Mouse (Mus musculus): ENCODE data around the gene Cc2d2a.

Cc2d2a gene

GRCm38 (mm10) chr5:43728375-43729165, 66.4 kb downstream of the Cc2d2a start:
- no peak for DNase-seq (ENCODE audit: low spot score)

DNA sequence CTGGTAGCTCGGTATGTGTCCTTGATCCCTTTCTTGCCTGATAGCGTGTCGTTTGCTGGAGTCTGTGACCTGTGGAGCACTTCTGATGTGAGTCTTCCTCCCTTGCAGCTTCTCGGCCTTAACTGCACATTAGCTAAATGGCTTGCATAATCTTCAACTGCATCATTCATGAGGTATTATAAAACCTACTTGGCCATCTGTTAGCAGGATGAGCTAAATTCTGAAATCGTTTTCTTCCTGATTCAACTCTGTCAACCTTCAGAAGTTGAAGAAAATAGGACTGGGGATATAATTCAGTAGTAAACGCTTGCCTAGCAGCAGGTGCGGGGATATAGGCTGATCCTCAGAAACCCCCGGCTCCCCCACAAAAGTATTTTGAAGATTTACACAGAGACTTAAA, 70.2 kb downstream of the Cc2d2a start:
- no peak for DNase-seq (ENCODE audit: low spot score)

DNA sequence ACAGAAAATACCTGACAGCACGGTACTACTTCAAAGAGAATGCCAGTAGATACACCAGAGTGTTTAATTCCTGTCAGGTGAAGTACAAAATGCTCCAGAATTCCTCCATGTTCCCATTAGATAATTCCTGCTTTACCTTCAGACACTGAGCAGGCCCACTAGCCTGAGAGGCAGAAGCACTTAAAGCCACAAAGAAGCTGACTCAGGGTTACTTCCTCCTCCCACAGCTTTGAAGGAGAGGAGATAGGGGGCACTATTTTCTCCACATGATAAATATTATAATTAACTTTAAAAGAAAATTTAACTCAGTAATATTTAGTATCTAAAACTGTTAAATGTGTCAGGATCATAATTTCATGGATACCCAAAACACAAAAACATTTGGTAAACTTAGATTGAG, 82.0 kb downstream of the Cc2d2a start:
- no peak for DNase-seq (ENCODE audit: low spot score)

- DNase-seq (ENCODE audit: low spot score), result peak; percentile 55
Measured at GRCm38 (mm10) chr5:43745156-43745555, 83.0 kb downstream of the Cc2d2a start.

GRCm38 (mm10) chr5:43748039-43748438, 85.9 kb downstream of the Cc2d2a start:
- DNase-seq (ENCODE audit: low spot score), result no peak

GRCm38 (mm10) chr5:43749092-43749491, 86.9 kb downstream of the Cc2d2a start:
- peak; percentile 9 for DNase-seq (ENCODE audit: low spot score)

DNA sequence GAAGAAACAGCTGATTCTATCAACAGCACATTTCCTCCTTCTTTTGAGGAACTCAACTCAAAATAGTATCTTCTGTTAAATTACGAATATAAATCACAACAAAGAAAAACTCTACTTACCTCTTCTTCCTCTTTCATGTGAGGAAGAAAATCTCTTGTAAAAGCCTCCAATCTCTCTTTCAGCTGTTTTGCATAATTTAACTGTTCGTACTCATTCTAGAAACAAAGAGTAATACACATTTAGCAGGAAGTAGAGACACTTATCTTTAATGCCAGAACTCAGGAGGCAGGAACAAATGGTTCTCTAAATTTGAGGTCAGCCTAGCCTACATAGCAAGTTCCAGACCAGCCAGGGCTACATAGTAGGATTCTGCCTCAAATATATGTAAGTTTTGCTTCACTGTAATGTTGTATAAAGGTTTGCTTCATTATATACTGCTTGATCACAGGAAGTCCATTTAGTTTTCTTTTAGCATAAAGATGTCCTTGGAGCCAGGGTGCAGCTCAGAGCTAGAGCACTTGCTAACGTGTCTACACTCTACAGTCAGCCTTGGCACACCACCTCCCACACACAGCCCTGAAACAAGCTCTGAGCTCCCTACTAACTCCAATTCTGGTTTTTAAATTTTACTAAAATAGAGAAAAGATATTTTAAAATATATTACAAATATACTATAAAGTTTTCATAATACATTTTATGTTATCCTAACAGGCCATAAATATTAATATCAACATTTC, 108.6 kb downstream of the Cc2d2a start:
- no peak for DNase-seq (ENCODE audit: low spot score)

- no peak for DNase-seq (ENCODE audit: low spot score)
Measured at GRCm38 (mm10) chr5:43771555-43771954, 109.4 kb downstream of the Cc2d2a start.

GRCm38 (mm10) chr5:43776407-43776806, 114.3 kb downstream of the Cc2d2a start:
- DNase-seq (ENCODE audit: low spot score), result no peak

- DNase-seq (ENCODE audit: low spot score), result no peak
Measured at GRCm38 (mm10) chr5:43776993-43777392, 114.8 kb downstream of the Cc2d2a start.

DNA sequence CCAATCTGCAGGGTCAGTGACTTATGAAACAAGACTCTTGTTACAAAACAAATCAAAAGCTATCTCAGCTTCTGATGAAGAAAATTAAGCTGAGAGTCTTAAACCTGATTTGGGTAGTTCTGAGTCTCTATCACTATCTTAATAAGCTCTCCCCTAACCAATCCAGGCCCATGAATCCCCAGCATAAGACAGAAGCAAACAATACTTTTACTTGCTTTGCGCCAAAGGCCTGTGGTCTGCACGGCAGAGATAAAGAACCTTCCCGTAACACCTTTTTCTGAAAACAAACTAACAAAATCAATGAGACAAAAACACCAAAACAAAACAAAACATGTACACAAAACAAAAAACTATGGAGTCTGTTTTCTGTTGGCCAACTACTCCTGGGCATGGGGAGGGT, 116.4 kb downstream of the Cc2d2a start:
- DNase-seq (ENCODE audit: low spot score), result no peak

DNA sequence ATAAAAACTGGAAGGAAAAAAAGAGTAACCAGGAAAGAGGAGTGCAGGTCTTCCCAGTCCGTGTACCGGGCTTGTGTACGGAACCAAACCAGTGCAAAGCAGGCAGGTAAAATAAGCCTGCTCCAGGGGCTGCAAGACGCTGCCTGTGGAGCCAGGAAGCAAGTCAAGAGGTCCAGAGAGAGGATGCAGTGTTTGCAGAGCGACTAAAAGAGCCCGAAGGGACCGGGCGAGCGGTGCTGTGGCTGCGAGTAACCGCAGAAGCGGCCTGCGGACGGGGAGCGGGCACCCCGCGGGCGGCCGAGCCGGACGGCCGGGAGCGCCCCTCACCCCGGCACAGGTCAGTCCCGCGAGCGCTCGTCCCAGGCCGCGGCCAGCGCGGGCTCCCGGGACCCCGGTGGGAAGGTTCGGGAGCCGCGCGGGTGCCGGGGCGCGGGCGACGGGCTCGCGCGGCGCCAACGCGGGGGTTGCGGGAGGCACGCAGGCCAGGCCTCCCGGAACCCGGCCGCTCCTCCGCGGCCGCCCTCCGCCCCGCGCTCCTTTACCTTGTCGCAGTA, 119.4 kb downstream of the Cc2d2a start:
- peak; percentile 50 for DNase-seq (ENCODE audit: low spot score)

DNA sequence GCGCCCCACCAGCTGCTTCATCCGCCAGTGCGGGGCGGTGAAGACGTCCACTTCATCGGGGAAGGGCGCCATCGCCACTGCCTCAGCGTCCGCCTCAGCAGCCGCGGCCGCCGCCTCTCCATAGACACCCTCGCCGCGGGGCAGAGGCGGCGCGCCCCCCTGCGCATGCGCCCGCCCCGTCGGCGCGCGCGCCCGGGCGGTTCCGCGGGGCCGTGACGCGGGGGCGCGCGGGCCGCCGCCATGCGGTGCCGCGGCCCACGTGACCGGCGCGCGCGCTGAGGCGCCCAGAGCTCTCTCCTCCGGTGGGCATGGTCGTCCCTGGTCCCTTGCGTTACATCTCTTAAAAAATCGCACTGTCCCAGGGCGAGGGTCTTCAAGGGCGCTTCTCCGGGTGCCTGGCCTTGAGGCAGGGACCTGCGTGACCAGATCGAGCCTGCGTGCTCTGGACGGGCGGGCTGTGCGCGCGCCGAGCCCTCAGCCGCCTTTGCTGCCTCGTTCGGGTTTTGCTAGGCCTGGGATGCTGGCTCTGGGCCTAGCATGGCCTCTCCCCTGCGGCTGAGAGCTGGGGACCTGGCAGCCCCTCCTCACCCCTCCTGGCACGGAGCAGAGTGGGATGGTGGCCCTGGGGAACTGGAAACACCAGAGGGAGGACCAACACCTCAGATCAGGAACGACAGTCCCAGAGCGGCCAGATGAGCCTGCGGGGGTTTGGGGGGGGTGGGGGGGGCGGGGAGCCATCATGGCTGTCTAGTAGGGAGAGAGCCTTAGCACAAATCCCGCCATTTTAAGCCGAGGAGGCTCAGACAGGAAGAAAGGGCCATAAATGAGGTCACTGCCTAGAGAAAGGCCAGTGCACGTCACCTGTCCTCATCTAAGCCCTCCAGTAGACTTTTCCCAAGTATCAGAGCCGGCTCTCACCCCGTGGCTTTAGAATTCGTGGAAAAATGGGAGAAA, 120.1 kb downstream of the Cc2d2a start:
- DNase-seq (ENCODE audit: low spot score), result peak; percentile 87

DNA sequence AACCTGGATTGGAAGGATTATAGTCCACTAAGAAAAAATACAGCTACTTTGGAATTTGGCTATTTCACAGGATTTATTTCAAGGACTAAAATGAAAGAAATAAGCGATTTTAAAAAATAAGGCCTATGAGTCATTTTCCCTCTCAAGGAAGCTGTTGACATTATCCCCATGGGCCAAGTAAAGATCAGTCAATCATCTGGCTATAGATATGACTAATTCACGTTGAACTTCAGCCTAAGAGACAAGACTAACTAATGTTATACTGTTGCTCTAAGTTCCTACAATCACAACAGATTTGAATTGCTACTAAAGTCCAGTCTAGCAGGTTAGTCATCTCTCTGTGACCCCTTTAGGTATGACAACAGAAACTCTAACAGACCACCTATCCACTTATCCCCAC, 121.8 kb downstream of the Cc2d2a start:
- no peak for DNase-seq (ENCODE audit: low spot score)

DNA sequence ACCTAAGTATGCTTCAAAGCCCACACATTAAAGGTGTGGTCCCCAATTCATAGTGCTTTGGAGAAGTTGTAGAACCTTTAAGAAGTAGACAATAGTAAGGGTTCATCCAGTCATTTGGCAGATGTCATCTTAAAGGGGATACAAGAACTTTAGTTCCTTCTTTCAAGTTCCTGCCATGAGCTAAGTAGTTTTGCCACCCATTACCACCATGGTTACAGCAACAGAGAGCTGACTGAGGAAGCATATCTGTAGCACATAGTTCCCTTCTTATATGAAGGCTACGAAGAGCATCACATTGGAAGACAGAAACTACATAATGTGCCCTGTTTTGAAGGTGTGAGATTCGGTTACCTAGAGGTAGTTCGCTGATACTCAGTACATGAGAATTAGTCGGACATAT, 124.5 kb downstream of the Cc2d2a start:
- DNase-seq (ENCODE audit: low spot score), result no peak

- no peak for DNase-seq (ENCODE audit: low spot score)
Measured at GRCm38 (mm10) chr5:43787976-43788752, 126.0 kb downstream of the Cc2d2a start.

Data from embryo, embryonic 10.5 days (tissue).